Mouse (Mus musculus) macrophage (primary cell): ENCODE measurements at regions not wholly inside any gene's neighbourhood (a gene's known extent, or its start where the extent isn't known, plus 50 kb on each side); places are given as distances from the start of the nearest gene placed in this dataset.

ENCODE experiments used
- H3K27ac ChIP-seq: fragments of 350-480 bp; formaldehyde crosslinking; 2 replicates; pipeline ENCODE4 v1.9.0; 2021
- H3K36me3 ChIP-seq: fragments of 350-480 bp; formaldehyde crosslinking; 2 replicates; pipeline ENCODE4 v1.9.0; 2021; ENCODE audit errors: inconsistent target
- H3K4me3 ChIP-seq: fragments of 350-480 bp; formaldehyde crosslinking; 2 replicates; pipeline ENCODE4 v1.9.0; 2021; ENCODE audit errors: inconsistent target
- H3K79me2 ChIP-seq: fragments of 350-480 bp; formaldehyde crosslinking; 2 replicates; pipeline ENCODE4 v1.9.0; 2021; ENCODE audit errors: inconsistent target
- WGBS: methylation state at CpG from one replicate; pipeline ENCODE4 v1.1.7; 2026; ENCODE audit warnings: inconsistent platforms; ENCODE audit not compliant: missing documents; 5-methylcytosine and 5-hydroxymethylcytosine counted together

DNA sequence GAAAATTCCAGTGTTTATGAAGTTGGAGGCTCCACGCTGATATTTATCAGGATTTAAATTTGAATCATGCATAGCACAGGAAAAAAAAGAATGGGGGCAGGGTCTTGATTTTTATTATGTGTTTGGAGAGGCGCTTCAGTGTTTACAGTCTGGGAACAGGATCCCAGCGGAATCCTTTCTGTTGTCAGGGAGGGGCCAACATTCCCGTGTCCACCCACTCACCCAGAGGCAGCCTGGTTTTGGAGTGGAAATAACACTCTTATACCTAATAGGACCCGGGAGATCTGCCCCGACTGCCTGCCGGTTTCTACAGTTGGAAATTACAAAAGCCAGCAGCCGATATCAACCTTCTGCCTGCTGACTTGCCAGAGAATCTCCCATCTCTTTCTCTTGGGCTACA is 120.2 kb upstream of the Zfp217 start:
- Histone ChIP-seq H3K27ac (no peak overlapping the region), H3K36me3 (no peaks in the 10 kb centered on the region), H3K79me2 (no peaks in the 10 kb centered on the region), H3K4me3 (no peak overlapping the region)
- WGBS, result 82% methylated on average over 8 of the region's 8 CpGs

- 64% methylated on average over 12 of the region's 12 CpGs for WGBS
- no peak overlapping the region for H3K4me3 ChIP-seq
- no peaks in the 10 kb centered on the region for H3K36me3 ChIP-seq
- no peak overlapping the region for H3K27ac ChIP-seq
- H3K79me2 ChIP-seq, result no peaks in the 10 kb centered on the region
These were observed 119.2 kb upstream of the Zfp217 start for GRCm38 (mm10) chr2:170267152-170267551.

DNA sequence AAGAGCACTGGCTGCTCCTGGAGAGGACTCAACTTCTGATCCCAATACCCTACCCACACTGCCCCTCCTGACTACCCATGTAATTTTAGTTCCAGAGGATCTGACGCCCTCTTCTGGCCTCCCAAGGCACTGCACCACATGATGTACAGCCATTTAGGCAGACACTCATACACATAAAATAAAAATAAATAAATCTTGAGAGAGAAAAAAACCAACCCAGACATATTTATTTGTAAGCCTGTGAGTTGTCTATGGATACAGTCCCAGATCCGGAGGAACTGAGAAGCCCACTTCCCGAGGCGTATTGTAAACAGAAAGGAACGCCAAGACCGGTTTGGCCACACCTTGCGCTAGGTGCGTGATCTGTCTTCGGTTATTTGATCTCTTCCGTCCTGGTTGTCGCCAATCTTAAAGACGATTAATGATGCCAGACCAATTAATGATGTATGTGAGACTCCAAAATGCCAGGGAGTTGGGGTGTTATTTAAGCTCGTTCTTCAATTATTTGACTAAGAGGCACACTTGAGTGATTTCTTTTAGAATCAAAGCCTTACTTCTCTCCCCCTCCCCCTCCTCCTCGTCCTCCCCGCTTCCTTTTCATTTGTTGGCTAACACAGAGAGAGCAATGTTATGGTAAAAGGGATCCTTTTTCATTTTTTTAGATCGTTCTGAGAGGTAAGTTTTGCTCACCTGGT is 118.7 kb upstream of the Zfp217 start:
- Histone ChIP-seq H3K36me3 (no peaks in the 10 kb centered on the region), H3K27ac (no peak overlapping the region), H3K79me2 (no peaks in the 10 kb centered on the region), H3K4me3 (no peak overlapping the region)
- 35% methylated on average over 16 of the region's 16 CpGs for WGBS

- 92% methylated on average over 4 of the region's 4 CpGs for WGBS
These were observed 115.7 kb upstream of the Zfp217 start for GRCm38 (mm10) chr2:170263594-170263993.

DNA sequence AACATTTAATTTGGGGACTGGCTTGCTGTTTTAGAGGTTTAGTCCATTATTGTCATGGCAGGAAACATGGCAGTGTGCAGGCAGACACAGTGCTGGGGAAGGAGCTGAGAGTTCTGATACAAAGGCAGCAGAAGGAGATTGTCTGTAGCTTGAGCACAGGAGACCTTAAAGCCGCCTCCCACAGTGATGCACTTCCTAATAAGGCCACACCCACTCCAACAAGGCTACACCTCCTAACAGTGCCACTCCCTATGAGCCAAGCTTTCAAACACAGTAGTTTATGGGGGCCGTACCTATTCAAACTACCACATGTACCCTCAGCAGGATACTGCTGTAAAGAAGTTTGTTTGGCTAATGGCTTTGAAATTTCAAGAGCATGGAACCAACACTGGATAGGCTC is 113.3 kb upstream of the Zfp217 start:
- Histone ChIP-seq H3K79me2 (no peaks in the 10 kb centered on the region), H3K27ac (no peak overlapping the region), H3K36me3 (no peaks in the 10 kb centered on the region), H3K4me3 (no peak overlapping the region)
- 100% methylated on average over 2 of the region's 2 CpGs for WGBS

More at GRCm38 (mm10) chr2:170263594-170263993, 115.7 kb upstream of the Zfp217 start:
- Histone ChIP-seq H3K79me2 (no peaks in the 10 kb centered on the region), H3K4me3 (no peak overlapping the region), H3K27ac (no peak overlapping the region), H3K36me3 (no peaks in the 10 kb centered on the region)

GRCm38 (mm10) chr2:170259662-170260457 is 112.0 kb upstream of the Zfp217 start:
- no peak overlapping the region for H3K4me3 ChIP-seq
- H3K27ac ChIP-seq, result no peak overlapping the region
- WGBS, result 72% methylated on average over 10 of the region's 10 CpGs
- H3K36me3 ChIP-seq, result no peaks in the 10 kb centered on the region
- no peaks in the 10 kb centered on the region for H3K79me2 ChIP-seq

- Histone ChIP-seq H3K36me3 (no peaks in the 10 kb centered on the region), H3K27ac (no peak overlapping the region), H3K4me3 (no peak overlapping the region), H3K79me2 (no peaks in the 10 kb centered on the region)
- 55% methylated on average over 13 of the region's 13 CpGs for WGBS
These were observed 110.5 kb upstream of the Zfp217 start for GRCm38 (mm10) chr2:170258367-170258766.

GRCm38 (mm10) chr2:170257671-170258235 is 109.8 kb upstream of the Zfp217 start:
- Histone ChIP-seq H3K27ac (no peak overlapping the region), H3K36me3 (no peaks in the 10 kb centered on the region), H3K4me3 (no peak overlapping the region), H3K79me2 (no peaks in the 10 kb centered on the region)
- WGBS, result 93% methylated on average over 5 of the region's 5 CpGs

DNA sequence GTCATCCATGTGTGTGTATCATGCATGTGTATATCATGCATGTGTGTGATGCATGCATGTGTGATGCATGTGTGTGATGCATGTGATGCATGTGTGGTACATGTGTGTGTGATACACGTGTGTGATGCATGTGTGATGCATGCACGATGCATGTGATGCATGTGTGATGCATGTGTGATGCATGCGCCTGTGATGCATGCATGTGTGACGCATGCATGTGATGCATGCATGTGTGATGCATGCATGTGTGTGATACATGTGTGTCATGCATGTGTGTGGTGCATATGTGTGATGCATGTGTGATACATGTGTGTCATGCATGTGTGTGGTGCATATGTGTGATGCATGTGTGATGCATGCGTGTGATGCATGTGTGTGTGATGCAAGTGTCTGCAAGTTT is 108.1 kb upstream of the Zfp217 start:
- no peak overlapping the region for H3K27ac ChIP-seq
- no peak overlapping the region for H3K4me3 ChIP-seq
- H3K79me2 ChIP-seq, result no peaks in the 10 kb centered on the region
- H3K36me3 ChIP-seq, result no peaks in the 10 kb centered on the region
- WGBS, result 93% methylated on average over 5 of the region's 5 CpGs

- Histone ChIP-seq H3K79me2 (no peaks in the 10 kb centered on the region), H3K27ac (no peak overlapping the region), H3K36me3 (no peaks in the 10 kb centered on the region), H3K4me3 (no peak overlapping the region)
- 100% methylated on average over 2 of the region's 2 CpGs for WGBS
These were observed 107.6 kb upstream of the Zfp217 start for GRCm38 (mm10) chr2:170255533-170255932.

DNA sequence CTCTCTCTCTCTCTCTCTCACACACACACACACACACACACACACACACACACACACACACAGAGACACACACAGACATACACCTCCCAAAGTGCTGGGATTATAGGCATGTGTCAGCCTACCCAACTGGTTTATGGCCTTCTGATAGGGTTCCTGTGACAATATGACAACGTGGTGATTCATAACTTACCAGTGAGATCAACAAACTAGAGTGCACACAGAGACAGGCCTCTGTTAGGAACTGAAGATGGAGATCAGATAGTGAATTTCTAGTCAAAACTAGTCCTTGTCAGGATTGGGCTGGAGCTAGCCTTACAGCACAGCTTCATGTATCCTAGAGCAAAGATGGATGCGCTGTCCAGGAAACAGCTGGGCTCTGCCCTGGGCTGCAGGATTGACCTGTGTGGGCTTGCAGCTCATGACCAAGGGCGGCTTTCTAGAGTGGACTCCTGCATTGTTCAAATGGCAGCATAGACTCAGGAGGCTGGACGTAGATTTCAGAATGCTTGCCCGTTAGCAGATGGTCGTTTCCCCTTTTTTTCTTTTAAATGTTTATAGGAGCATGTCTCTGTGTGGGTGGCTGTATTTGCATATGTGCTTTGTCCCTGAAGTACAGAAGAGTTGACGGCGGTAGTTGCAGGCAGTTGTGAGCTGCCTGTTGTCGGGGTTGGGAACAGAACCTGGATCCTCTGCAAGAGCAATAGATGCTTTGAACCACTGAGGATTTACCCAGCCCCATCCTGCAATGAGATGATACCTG is 106.0 kb upstream of the Zfp217 start:
- H3K27ac ChIP-seq, result peak overlapping the region; percentile 54; the same call in 1 of the 2 replicates
- no peaks in the 10 kb centered on the region for H3K79me2 ChIP-seq
- no peaks in the 10 kb centered on the region for H3K36me3 ChIP-seq
- no peak overlapping the region for H3K4me3 ChIP-seq
- WGBS, result 46% methylated on average over 9 of the region's 9 CpGs

DNA sequence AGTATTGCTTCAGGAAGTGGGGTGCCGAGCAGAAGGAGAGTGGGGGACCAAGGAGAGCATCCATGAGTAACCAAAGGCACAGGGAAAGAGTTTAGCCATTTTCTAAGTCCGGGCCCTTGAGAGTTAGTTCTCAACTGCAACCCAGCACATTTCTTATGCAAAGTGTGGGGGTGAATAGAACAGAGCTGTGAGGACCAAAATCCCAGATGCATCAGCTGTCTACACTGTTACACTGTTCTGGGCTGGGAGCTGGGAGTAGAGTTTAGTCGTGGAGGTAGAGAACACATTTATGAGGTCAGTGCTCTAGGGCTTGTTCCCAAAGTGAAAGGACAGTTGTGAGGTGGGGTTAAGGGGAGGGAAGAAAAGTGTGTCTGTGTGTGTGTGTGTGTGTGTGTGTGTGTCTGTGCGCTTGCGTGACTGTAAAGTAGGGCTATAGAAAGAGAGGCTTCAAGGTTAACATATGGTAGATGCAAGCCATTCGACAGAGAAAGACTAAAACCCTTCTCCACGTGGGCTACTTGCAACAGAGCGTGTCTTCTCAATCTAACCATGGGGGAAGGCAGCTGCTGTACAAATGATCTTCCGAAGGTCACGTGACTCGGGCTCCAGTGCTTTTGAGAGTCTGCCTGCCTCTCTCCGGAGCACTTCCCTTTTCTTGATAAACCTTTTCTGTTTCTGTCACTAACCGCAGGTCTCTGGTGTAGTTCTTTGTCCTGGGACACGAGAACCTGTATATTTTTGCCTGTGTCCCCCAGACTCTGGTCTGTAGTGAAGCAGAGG is 104.5 kb upstream of the Zfp217 start:
- 13% methylated on average over 14 of the region's 14 CpGs for WGBS
- no peak overlapping the region for H3K4me3 ChIP-seq
- H3K79me2 ChIP-seq, result no peaks in the 10 kb centered on the region
- peak overlapping the region; percentile 54 for H3K27ac ChIP-seq
- no peaks in the 10 kb centered on the region for H3K36me3 ChIP-seq

GRCm38 (mm10) chr2:170250680-170251079 is 102.8 kb upstream of the Zfp217 start:
- H3K36me3 ChIP-seq, result no peaks in the 10 kb centered on the region
- no peaks in the 10 kb centered on the region for H3K79me2 ChIP-seq
- no peak overlapping the region for H3K4me3 ChIP-seq
- no peak overlapping the region for H3K27ac ChIP-seq
- WGBS, result 96% methylated on average over 2 of the region's 2 CpGs
